Mouse (Mus musculus) MEL (cell line): Measurements from ENCODE around the gene Mob3c.

ENCODE experiments used
- MAZ ChIP-seq: IDR thresholded peaks from 2 replicates; pipeline ENCODE4 v1.6.1; 2012; ENCODE audit warnings: low read depth, mild to moderate bottlenecking, inconsistent platforms, low read length, improper control_type of control experiment
- POLR2A ChIP-seq, 2 experiments: IDR thresholded peaks; 2 replicates each; pipeline ENCODE4 v1.6.1; 2011 to 2012; ENCODE audit warnings: low read length in 2 of 2, mild to moderate bottlenecking in 2 of 2, control low read depth in 1 of 2, improper control_type of control experiment in 1 of 2, low read depth in 1 of 2, moderate library complexity in 1 of 2; ENCODE audit not compliant: control insufficient read depth in 1 of 2, insufficient read depth in 1 of 2, poor library complexity in 1 of 2

DNA sequence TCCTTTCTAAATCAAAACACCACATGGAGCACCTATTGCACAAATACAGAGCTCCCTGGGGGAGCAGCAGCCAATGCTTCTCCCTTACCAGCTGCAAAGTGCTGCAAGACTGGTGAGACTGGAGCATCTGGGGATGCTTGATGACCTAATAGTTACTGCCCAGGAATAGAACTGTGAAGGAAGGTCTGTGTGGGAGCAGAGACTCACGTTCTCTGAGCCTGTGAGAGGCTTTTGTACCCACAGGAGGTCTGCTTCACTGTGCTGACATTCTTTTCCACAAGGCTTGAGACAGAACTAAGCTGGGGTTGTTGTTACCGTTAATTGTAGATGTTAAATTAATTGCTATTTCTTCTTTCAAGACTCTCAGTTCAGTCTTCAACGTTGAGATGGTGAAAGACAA, 37.0 kb upstream of the Mob3c start:
- no peak for TF ChIP-seq MAZ
- TF ChIP-seq POLR2A (IDR thresholded peaks at IDR 0.05; ENCODE audit: control insufficient read depth in 1 of 2, insufficient read depth in 1 of 2, low read depth in 1 of 2, low read length in 2 of 2, poor library complexity in 1 of 2), result no peak
